22 mouse cellular contexts compared by ENCODE assay signal in the genomic region with DNA sequence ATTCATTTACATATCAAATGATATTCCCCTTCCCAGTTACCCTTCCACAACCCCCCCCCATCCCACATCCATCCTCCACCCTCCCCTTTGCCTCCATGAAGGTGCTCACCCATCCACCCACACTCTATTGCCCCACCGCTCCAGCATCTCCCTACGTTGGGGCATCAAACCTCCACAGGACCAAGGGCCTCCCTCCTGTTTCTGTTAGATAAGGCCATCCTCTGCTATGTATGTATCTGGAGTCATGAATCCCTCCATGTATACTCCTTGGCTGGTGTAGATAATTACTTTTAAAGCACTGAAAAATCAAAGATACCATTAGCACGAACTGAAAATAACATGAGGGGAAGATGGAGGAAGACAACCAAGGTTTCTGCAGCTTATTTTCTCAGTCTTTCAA. TPM values are rescaled to one million over a fixed set of nuclear protein-coding genes. Genes with fewer than 3 reads are reported as not detected.
DNase-seq lines count a peak whose midpoint lies in the region; ATAC-seq and TF ChIP-seq lines count a peak whose summit lies in the region.
"Had no signal": no experiment of that assay in that cellular context is flagged by ENCODE, and none has a peak within 500 bp of the region (broad histone marks: within the 10 kb centered on the region; RNA-seq: fewer than 3 reads in every experiment).

No protein-coding gene starts in this region.

- WGBS in liver, embryonic 16.5 days (ENCODE audit: insufficient replicate concordance) = 50% methylated on average over 3 of the region's 3 CpGs

- H3K4me3 ChIP-seq in MEL (ENCODE audit: control insufficient read depth in 1 of 2, insufficient read depth in 1 of 2, low read depth in 2 of 2, low read length in 2 of 2) = no peak overlapping the region
- no peak overlapping the region for H3K4me3 ChIP-seq in liver, embryonic 16.5 days (ENCODE audit: low read depth, low read length)
- H3K4me3 ChIP-seq: forebrain, embryonic 10.5 days; forebrain, embryonic 13.5 days; heart, adult 2 months; heart, embryonic 10.5 days; hindbrain, embryonic 12.5 days; hindbrain, embryonic 15.5 days had no signal

- TF ChIP-seq EP300 in MEL (IDR thresholded peaks at IDR 0.05; ENCODE audit: low read depth in 1 of 2, low read length in 2 of 2) = peak in 1 of 2 experiments; percentile 19; a peak in 1 of 4 replicates

- no peak for TF ChIP-seq RAD21 in MEL (IDR thresholded peaks at IDR 0.05; ENCODE audit: low read depth, low read length)

- H3K27me3 ChIP-seq in MEL (ENCODE audit: control insufficient read depth in 1 of 2, insufficient read depth in 2 of 2, low read length in 2 of 2) = no peaks in the 10 kb centered on the region
- H3K27me3 ChIP-seq in liver, embryonic 16.5 days (ENCODE audit: control insufficient read depth, insufficient read depth, low read depth, low read length) = no peaks in the 10 kb centered on the region; the same call in 1 of the 2 replicates

- no peak overlapping the region for H3K9ac ChIP-seq in MEL (ENCODE audit: control insufficient read depth, low read depth, low read length, poor library complexity, severe bottlenecking)
- no peak overlapping the region for H3K9ac ChIP-seq in liver, embryonic 16.5 days (ENCODE audit: low read depth, low read length)
- H3K9ac ChIP-seq: forebrain, embryonic 13.5 days; hindbrain, embryonic 12.5 days; hindbrain, embryonic 15.5 days had no signal

- no peak overlapping the region for H3K27ac ChIP-seq in MEL (ENCODE audit: control insufficient read depth, low read depth, low read length)
- no peak overlapping the region for H3K27ac ChIP-seq in liver, embryonic 16.5 days (ENCODE audit: low read length)
- H3K27ac ChIP-seq: forebrain, embryonic 10.5 days; forebrain, embryonic 13.5 days; heart, adult 2 months; heart, embryonic 10.5 days; hindbrain, embryonic 12.5 days; hindbrain, embryonic 15.5 days had no signal

- no peaks in the 10 kb centered on the region for H3K36me3 ChIP-seq in MEL (ENCODE audit: control insufficient read depth in 1 of 2, insufficient read depth in 2 of 2, low read length in 2 of 2)
- no peaks in the 10 kb centered on the region for H3K36me3 ChIP-seq in liver, embryonic 16.5 days (ENCODE audit: control insufficient read depth, insufficient read depth)
- H3K36me3 ChIP-seq: forebrain, embryonic 10.5 days; heart, embryonic 10.5 days; hindbrain, embryonic 12.5 days; hindbrain, embryonic 15.5 days had no signal

- no peak overlapping the region for H3K4me2 ChIP-seq in liver, embryonic 16.5 days (ENCODE audit: low read depth, low read length)
- H3K4me2 ChIP-seq: forebrain, embryonic 13.5 days; hindbrain, embryonic 12.5 days; hindbrain, embryonic 15.5 days had no signal

- DNase-seq in MEL (ENCODE audit: low read depth, low spot score) = no peak
- DNase-seq in c-Kit-positive CD71-positive TER-119-negative erythroid progenitor cells, embryonic 14.5 days (ENCODE audit: low read depth) = peak; percentile 9
- no peak for DNase-seq in layer of hippocampus, postnatal 14 days (ENCODE audit: low spot score in 2 of 2)
- no peak for DNase-seq in right cerebral cortex, postnatal 25 days
- DNase-seq in thymus, postnatal 10 days (ENCODE audit: low spot score in 2 of 2) = no peak
- DNase-seq: adrenal gland, adult 8-10 months; adrenal gland, postnatal 25 days; cerebellum, adult 18-20 months; cerebellum, adult 9-10 months; cerebellum, postnatal 14 days; gastrocnemius, postnatal 10 days; gastrocnemius, postnatal 36 days; heart, adult 2 months had no signal

- TF ChIP-seq POLR2A in MEL (IDR thresholded peaks at IDR 0.05; ENCODE audit: control insufficient read depth in 1 of 2, insufficient read depth in 1 of 2, low read depth in 1 of 2, low read length in 2 of 2, poor library complexity in 1 of 2) = no peak

- H3K79me2 ChIP-seq in MEL (ENCODE audit: control insufficient read depth, insufficient read depth, low read length, poor library complexity) = no peaks in the 10 kb centered on the region

- H3K9me3 ChIP-seq in MEL (replicated peaks; ENCODE audit: insufficient read depth, low read length) = no peaks in the 10 kb centered on the region
- no peaks in the 10 kb centered on the region for H3K9me3 ChIP-seq in liver, embryonic 16.5 days (replicated peaks; ENCODE audit: control insufficient read depth, low read length)
- H3K9me3 ChIP-seq: forebrain, embryonic 10.5 days; forebrain, embryonic 13.5 days; heart, embryonic 10.5 days; hindbrain, embryonic 12.5 days; hindbrain, embryonic 15.5 days had no signal

- no peak for TF ChIP-seq CTCF in MEL (IDR thresholded peaks at IDR 0.05 in 2 of 3, conservative IDR thresholded peaks at IDR 0.05 in 1 of 3; ENCODE audit: control insufficient read depth in 1 of 3, insufficient read depth in 1 of 3, low read depth in 2 of 3, low read length in 3 of 3, poor library complexity in 1 of 3, severe bottlenecking in 1 of 3)

- no peaks in the 10 kb centered on the region for H3K4me1 ChIP-seq in MEL (ENCODE audit: control insufficient read depth in 1 of 2, insufficient read depth in 2 of 2, low read length in 2 of 2)
- no peaks in the 10 kb centered on the region for H3K4me1 ChIP-seq in liver, embryonic 16.5 days (ENCODE audit: control insufficient read depth, low read depth, low read length)
- H3K4me1 ChIP-seq: forebrain, embryonic 10.5 days; forebrain, embryonic 13.5 days; heart, embryonic 10.5 days; hindbrain, embryonic 12.5 days; hindbrain, embryonic 15.5 days had no signal

- ATAC-seq in liver, embryonic 16.5 days (ENCODE audit: low read depth) = peak; percentile 51; the same call in 1 of the 2 replicates
- ATAC-seq: activated CD4-positive, CD25-positive, alpha-beta regulatory T cell, adult 4 months; CD4-positive, CD25-positive, alpha-beta regulatory T cell, adult 4 months; forebrain, embryonic 13.5 days; forebrain, embryonic 16.5 days had no signal

TF ChIP-seq in MEL, 35 proteins besides CTCF, POLR2A, EP300 and RAD21:
- TF ChIP-seq MYB (IDR thresholded peaks at IDR 0.05; ENCODE audit: low read depth, low read length) = no peak
- TF ChIP-seq ELF1 (IDR thresholded peaks at IDR 0.05; ENCODE audit: low read depth, low read length) = no peak
- 0 out of 2 replicates have a peak, but pooled peaks have one; percentile 27 for TF ChIP-seq TAL1 (IDR thresholded peaks at IDR 0.05; ENCODE audit: low read length)
- TF ChIP-seq E2F4 (IDR thresholded peaks at IDR 0.05; ENCODE audit: borderline replicate concordance, low read depth, low read length) = no peak
- no peak for TF ChIP-seq ZC3H11A (IDR thresholded peaks at IDR 0.05; ENCODE audit: low read depth, low read length)
TF ChIP-seq in MEL: peak in this region for 1.

RNA-seq across cellular contexts. Expression of a gene that starts 41.4 kb away (rescaled TPM):
- total RNA-seq in MEL (2012; rRNA removed) = 30.0 and 32.5 TPM in 2 replicates
- polyA plus RNA-seq in MEL (2012; ENCODE audit: insufficient read depth in 1 of 2, insufficient read length in 2 of 2, low read depth in 1 of 2, low replicate concordance in 2 of 2, missing spikeins in 1 of 2) = 10 to 100 TPM; 20.8 to 84.2 TPM
- polyA plus RNA-seq in liver, embryonic 16.5 days (2015; fragmentation: Nextera tagmentation; extraction: Ambion mirVana) = 10.8 and 11.8 TPM in 2 replicates
- total RNA-seq in layer of hippocampus, postnatal 14 days (2021) = 10 to 100 TPM; 47.6 to 54.1 TPM
